Mouse (Mus musculus) midbrain, embryonic 13.5 days (tissue): ENCODE measurements around the gene Pif1. TPM values are rescaled to one million over a fixed set of nuclear protein-coding genes. Genes with fewer than 3 reads are reported as not detected.

Source experiments
- ATAC-seq: fragments of 200-750 bp; cut with Nextera tagmentation; 2 replicates; pipeline ENCODE4 v1.8.0; 2017; ENCODE audit warnings: mild to moderate bottlenecking, moderate TSS enrichment, moderate library complexity
- H3K27ac ChIP-seq: fragments of 300-500 bp; sonication (generic); 2 replicates; pipeline ENCODE4 v1.5.1; 2015; ENCODE audit warnings: inconsistent platforms, mild to moderate bottlenecking, moderate library complexity
- H3K27me3 ChIP-seq: fragments of 300-500 bp; sonication (generic); 2 replicates; pipeline ENCODE4 v1.6.1; 2015; ENCODE audit warnings: mild to moderate bottlenecking, inconsistent platforms
- H3K36me3 ChIP-seq: fragments of 300-500 bp; sonication (generic); 2 replicates; pipeline ENCODE4 v1.6.1; 2015; ENCODE audit warnings: mild to moderate bottlenecking, inconsistent platforms
- H3K4me1 ChIP-seq: fragments of 300-500 bp; sonication (generic); replicated peaks from 2 replicates; pipeline ENCODE4 v1.6.1; 2015; ENCODE audit warnings: inconsistent platforms
- H3K4me2 ChIP-seq: fragments of 300-500 bp; sonication (generic); replicated peaks from 2 replicates; pipeline ENCODE4 v1.6.1; 2015; ENCODE audit warnings: moderate library complexity, mild to moderate bottlenecking, inconsistent platforms
- H3K4me3 ChIP-seq: fragments of 300-500 bp; sonication (generic); replicated peaks from 2 replicates; pipeline ENCODE4 v1.5.1; 2015; ENCODE audit warnings: mild to moderate bottlenecking, inconsistent platforms
- H3K9ac ChIP-seq: fragments of 300-500 bp; sonication (generic); replicated peaks from 2 replicates; pipeline ENCODE4 v1.6.1; 2015; ENCODE audit warnings: mild to moderate bottlenecking, inconsistent platforms
- H3K9me3 ChIP-seq: fragments of 300-500 bp; sonication (generic); 2 replicates; pipeline ENCODE4 v1.6.1; 2016; ENCODE audit warnings: mild to moderate bottlenecking, inconsistent platforms
- WGBS: fragments of 180-500 bp; shearing (Covaris S2); methylation state at CpG from one replicate; pipeline ENCODE4 v1.1.7; 2015; 5-methylcytosine and 5-hydroxymethylcytosine counted together
- polyA plus RNA-seq: library from polyadenylated mRNA; unstranded; fragments of >200 nt; fragmentation: Nextera tagmentation; extraction: Ambion mirVana; gene quantifications from 2 replicates; pipeline ENCODE4 v1.2.1, GENCODE M21; 2015

Pif1 gene
- polyA plus RNA-seq, 1 experiment from 2014 or later = 8.4 TPM

- Histone ChIP-seq H3K9ac (no peak overlapping the region), H3K4me1 (peaks cover 8% of the 10 kb centered on the region), H3K27ac (no peak overlapping the region), H3K4me3 (no peak overlapping the region), H3K4me2 (no peak overlapping the region), H3K9me3 (no peaks in the 10 kb centered on the region), H3K36me3 (no peaks in the 10 kb centered on the region), H3K27me3 (no peaks in the 10 kb centered on the region)
- WGBS = 33% methylated on average over 9 of the region's 9 CpGs
- ATAC-seq = no peak
Measured at GRCm38 (mm10) chr9:65606321-65607109, 19.6 kb downstream of the Pif1 start.

- no peaks in the 10 kb centered on the region for H3K9me3 ChIP-seq
- no peak overlapping the region for H3K27ac ChIP-seq
- no peak overlapping the region for H3K4me2 ChIP-seq
- H3K36me3 ChIP-seq = no peaks in the 10 kb centered on the region
- WGBS = 55% methylated on average over 2 of the region's 2 CpGs
- H3K9ac ChIP-seq = no peak overlapping the region
- H3K4me1 ChIP-seq = peaks cover 8% of the 10 kb centered on the region
- ATAC-seq = no peak
- no peaks in the 10 kb centered on the region for H3K27me3 ChIP-seq
- no peak overlapping the region for H3K4me3 ChIP-seq
Measured at GRCm38 (mm10) chr9:65607120-65607519, 20.2 kb downstream of the Pif1 start.

- Histone ChIP-seq H3K27ac (no peak overlapping the region), H3K27me3 (no peaks in the 10 kb centered on the region), H3K36me3 (no peaks in the 10 kb centered on the region), H3K4me3 (no peak overlapping the region), H3K9ac (no peak overlapping the region), H3K4me1 (no peaks in the 10 kb centered on the region), H3K4me2 (no peak overlapping the region), H3K9me3 (no peaks in the 10 kb centered on the region)
- ATAC-seq = no peak
- 92% methylated on average over 5 of the region's 5 CpGs for WGBS
Measured at GRCm38 (mm10) chr9:65611969-65612486, 25.1 kb downstream of the Pif1 start.

- H3K4me1 ChIP-seq = no peaks in the 10 kb centered on the region
- no peaks in the 10 kb centered on the region for H3K9me3 ChIP-seq
- no peak overlapping the region for H3K4me3 ChIP-seq
- H3K9ac ChIP-seq = no peak overlapping the region
- H3K27ac ChIP-seq = no peak overlapping the region
- no peak overlapping the region for H3K4me2 ChIP-seq
- WGBS = 45% methylated on average over 2 of the region's 2 CpGs
- H3K36me3 ChIP-seq = no peaks in the 10 kb centered on the region
- no peak for ATAC-seq
- no peaks in the 10 kb centered on the region for H3K27me3 ChIP-seq
Measured at GRCm38 (mm10) chr9:65613098-65613497, 26.1 kb downstream of the Pif1 start.

- no peaks in the 10 kb centered on the region for H3K9me3 ChIP-seq
- H3K27me3 ChIP-seq = no peaks in the 10 kb centered on the region
- no peak overlapping the region for H3K27ac ChIP-seq
- H3K9ac ChIP-seq = no peak overlapping the region
- H3K4me1 ChIP-seq = no peaks in the 10 kb centered on the region
- H3K4me2 ChIP-seq = no peak overlapping the region
- H3K4me3 ChIP-seq = no peak overlapping the region
- 64% methylated on average over 3 of the region's 3 CpGs for WGBS
- no peak for ATAC-seq
- no peaks in the 10 kb centered on the region for H3K36me3 ChIP-seq
Measured at GRCm38 (mm10) chr9:65619311-65619710, 32.4 kb downstream of the Pif1 start.

- WGBS = 89% methylated on average over 4 of the region's 4 CpGs
- no peak overlapping the region for H3K27ac ChIP-seq
- H3K4me3 ChIP-seq = no peak overlapping the region
- no peaks in the 10 kb centered on the region for H3K4me1 ChIP-seq
- H3K9me3 ChIP-seq = no peaks in the 10 kb centered on the region
- no peak for ATAC-seq
- no peaks in the 10 kb centered on the region; the same call in 1 of the 2 replicates for H3K27me3 ChIP-seq
- H3K9ac ChIP-seq = no peak overlapping the region
- no peaks in the 10 kb centered on the region for H3K36me3 ChIP-seq
- H3K4me2 ChIP-seq = no peak overlapping the region
Measured at GRCm38 (mm10) chr9:65621196-65621595, 34.2 kb downstream of the Pif1 start.

GRCm38 (mm10) chr9:65621666-65622065 lies 34.7 kb downstream of the Pif1 start:
- Histone ChIP-seq H3K27ac (no peak overlapping the region), H3K27me3 (no peaks in the 10 kb centered on the region; the same call in 1 of the 2 replicates), H3K36me3 (no peaks in the 10 kb centered on the region), H3K4me3 (no peak overlapping the region), H3K4me1 (no peaks in the 10 kb centered on the region), H3K4me2 (no peak overlapping the region), H3K9me3 (no peaks in the 10 kb centered on the region), H3K9ac (no peak overlapping the region)
- ATAC-seq = no peak
- WGBS = 78% methylated on average over 2 of the region's 2 CpGs

- 93% methylated on average over 5 of the region's 5 CpGs for WGBS
- Histone ChIP-seq H3K9ac (no peak overlapping the region), H3K4me1 (no peaks in the 10 kb centered on the region), H3K4me3 (no peak overlapping the region), H3K36me3 (no peaks in the 10 kb centered on the region), H3K27ac (no peak overlapping the region), H3K27me3 (peaks cover 9% of the 10 kb centered on the region), H3K9me3 (no peaks in the 10 kb centered on the region), H3K4me2 (no peak overlapping the region)
- no peak for ATAC-seq
Measured at GRCm38 (mm10) chr9:65622826-65623225, 35.9 kb downstream of the Pif1 start.

- no peak overlapping the region for H3K27ac ChIP-seq
- peaks cover 7% of the 10 kb centered on the region for H3K4me1 ChIP-seq
- H3K36me3 ChIP-seq = no peaks in the 10 kb centered on the region
- no peak overlapping the region for H3K4me2 ChIP-seq
- 86% methylated on average over 2 of the region's 2 CpGs for WGBS
- no peak overlapping the region for H3K4me3 ChIP-seq
- H3K27me3 ChIP-seq = peaks cover 23% of the 10 kb centered on the region
- H3K9me3 ChIP-seq = no peaks in the 10 kb centered on the region
- ATAC-seq = no peak
- no peak overlapping the region for H3K9ac ChIP-seq
Measured at GRCm38 (mm10) chr9:65624266-65624665, 37.3 kb downstream of the Pif1 start.

GRCm38 (mm10) chr9:65629025-65629766 lies 42.2 kb downstream of the Pif1 start, which contains the start of gene Rbpms2:
Rbpms2 (plus strand) TSS chr9:65629648.
- H3K27ac ChIP-seq = no peak within 1 kb of the TSS
- H3K9me3 ChIP-seq = no peaks in the 10 kb centered on the region
- peak within 1 kb of the TSS; percentile 69 for H3K9ac ChIP-seq
- 0 out of 2 replicates have a peak, but pooled peaks have one; percentile 32 for ATAC-seq
- peak within 1 kb of the TSS; percentile 98 for H3K4me2 ChIP-seq
- H3K4me3 ChIP-seq = peak within 1 kb of the TSS; percentile 61
- WGBS = 1% methylated on average over 38 of the region's 40 CpGs
- H3K4me1 ChIP-seq = peaks cover 25% of the 10 kb centered on the region
- H3K36me3 ChIP-seq = no peaks in the 10 kb centered on the region
- peaks cover 69% of the 10 kb centered on the region for H3K27me3 ChIP-seq

GRCm38 (mm10) chr9:65629767-65630630 lies 43.0 kb downstream of the Pif1 start:
- H3K27ac ChIP-seq = no peak overlapping the region
- H3K4me1 ChIP-seq = peaks cover 25% of the 10 kb centered on the region
- peak; percentile 83 for ATAC-seq
- H3K4me3 ChIP-seq = peak overlapping the region; percentile 61
- H3K36me3 ChIP-seq = no peaks in the 10 kb centered on the region
- H3K27me3 ChIP-seq = peaks cover 69% of the 10 kb centered on the region
- 1% methylated on average over 43 of the region's 83 CpGs for WGBS
- H3K9ac ChIP-seq = peak overlapping the region; percentile 69
- no peaks in the 10 kb centered on the region for H3K9me3 ChIP-seq
- H3K4me2 ChIP-seq = peak overlapping the region; percentile 98
